Mouse (Mus musculus) granulocyte monocyte progenitor cell, adult 5-6 weeks (primary cell): Measurements from ENCODE around the gene Spata13. TPM values are rescaled to one million over a fixed set of nuclear protein-coding genes. Genes with fewer than 3 reads are reported as not detected.

Experiments used
- ATAC-seq: replicated peaks from 2 replicates; pipeline ENCODE4 v1.8.0; 2016; ENCODE audit warnings: mild to moderate bottlenecking, moderate TSS enrichment, inconsistent platforms; ENCODE audit not compliant: poor library complexity, severe bottlenecking
- total RNA-seq, 2 experiments: library from RNA; stranded (forward) in 1 of 2; stranded (reverse) in 1 of 2; fragments of 200-712, 200-1000 nt in 1 of 2; fragments of >200 nt in 1 of 2; fragmentation: Nextera tagmentation in 1 of 2; gene quantifications; 2 replicates each; pipeline ENCODE4 v1.2.3; 2014 to 2017

Spata13 gene
- 21.4 and 24.0 TPM in 2 replicates for total RNA-seq (2014; fragmentation: Nextera tagmentation)
- 37.4 and 39.3 TPM in 2 replicates for total RNA-seq (2017)

DNA sequence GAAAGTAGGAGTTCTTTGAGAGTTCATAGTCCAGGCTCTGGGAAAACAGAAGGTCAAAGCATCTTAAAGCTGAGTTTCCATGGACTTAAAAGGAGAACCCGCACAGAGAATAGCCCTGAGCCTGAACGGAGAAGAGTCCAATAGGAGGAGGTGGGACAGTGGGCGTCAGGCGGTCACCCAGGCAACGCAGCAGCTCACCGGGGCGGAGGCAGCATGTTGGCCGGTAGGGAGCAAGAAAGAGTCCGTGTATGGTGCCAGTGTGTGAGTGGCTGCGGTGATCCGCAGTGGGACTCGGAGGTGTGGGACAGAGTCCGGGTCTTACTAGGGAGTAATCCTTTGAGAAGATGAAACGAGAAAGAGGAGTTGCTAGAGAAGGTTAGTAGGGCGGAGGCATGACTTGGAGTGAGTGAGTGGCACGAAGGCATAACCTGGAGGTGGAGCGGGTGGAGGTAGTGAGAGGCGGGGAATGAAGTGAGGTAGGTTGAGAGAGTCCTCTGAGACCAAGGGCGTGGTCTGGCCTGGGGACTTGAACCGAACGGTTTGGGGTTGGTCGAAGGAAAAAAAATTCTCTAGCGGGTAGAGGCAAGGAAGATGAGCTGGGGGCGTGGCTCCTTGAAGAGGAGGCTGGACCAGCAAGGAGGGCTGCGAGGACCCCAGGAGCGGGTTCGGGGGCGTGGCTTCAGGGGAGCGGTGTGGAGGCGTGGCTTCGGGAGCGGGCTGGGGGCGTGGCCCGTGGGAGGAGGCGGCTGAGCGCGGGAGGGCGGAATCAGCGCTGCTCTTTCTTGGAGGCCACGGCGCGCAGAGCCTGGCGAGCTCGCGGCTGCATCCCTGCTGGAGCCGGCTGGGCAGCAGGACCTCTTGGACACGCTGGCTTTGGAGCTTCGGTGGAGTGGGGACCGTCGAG, at the start of gene Spata13:
Gene Spata13 (plus strand): TSS at position 41 of the 904 bp plus-strand sequence.
- peak; percentile 75 for ATAC-seq

DNA sequence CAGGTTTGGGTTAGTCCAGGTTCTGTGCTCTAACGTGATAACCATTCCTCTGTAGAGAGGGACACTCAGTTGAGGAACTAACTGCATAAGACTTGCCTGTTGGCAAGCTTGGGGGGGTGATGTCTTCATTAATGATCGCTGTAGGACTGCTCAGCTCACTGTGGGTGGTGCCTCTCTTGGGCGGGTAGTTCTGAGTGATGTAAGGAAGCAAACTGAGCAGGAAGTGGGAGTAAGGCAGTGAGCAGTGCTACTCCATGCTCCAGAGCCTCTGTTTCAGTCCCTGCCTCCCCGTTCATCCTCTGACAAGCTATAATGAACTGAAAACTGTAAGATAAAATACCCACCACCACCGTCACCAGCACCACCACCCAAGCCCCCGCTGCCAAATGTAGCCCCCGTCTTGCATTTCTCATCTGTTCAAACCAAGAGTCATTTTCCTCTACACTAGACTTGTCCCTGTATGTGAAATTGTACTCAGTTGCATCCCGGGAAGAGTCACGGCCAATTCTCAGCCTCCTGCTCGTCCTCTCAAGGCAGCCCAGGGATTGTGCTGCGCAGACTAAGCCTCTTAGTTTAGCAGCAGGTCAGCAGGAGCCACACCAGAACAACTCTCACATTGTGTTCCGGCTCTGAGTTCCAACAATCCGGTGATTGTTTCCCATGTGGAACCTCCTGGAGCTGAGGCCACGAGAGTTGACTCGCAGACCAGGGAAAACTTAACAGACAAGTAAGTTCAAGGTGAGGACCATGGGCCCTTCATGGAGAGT, 46.9 kb upstream of the Spata13 start:
- ATAC-seq: 0 out of 2 replicates have a peak, but pooled peaks have one; percentile 17

DNA sequence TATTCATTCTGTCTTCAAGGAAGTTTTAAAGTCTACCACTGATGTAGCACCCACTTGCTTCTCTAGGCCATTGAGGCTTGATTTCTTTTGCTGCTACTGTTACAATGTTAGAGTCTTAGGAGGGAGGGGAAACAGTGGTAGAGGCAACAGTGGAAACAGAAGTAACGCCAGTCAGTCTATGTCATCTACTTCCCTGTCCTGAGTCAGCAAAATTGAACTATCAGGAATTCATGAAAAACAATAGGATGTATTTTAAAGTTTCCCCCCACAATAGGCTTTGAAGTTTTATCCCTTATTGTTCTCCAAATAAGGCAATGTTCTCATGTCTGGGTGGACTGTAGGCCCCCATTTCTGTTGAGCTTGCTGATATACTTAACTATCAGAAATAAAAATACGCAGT, 44.8 kb upstream of the Spata13 start:
- no peak for ATAC-seq

GRCm38 (mm10) chr14:60592339-60592738, 41.5 kb upstream of the Spata13 start:
- ATAC-seq: no peak

DNA sequence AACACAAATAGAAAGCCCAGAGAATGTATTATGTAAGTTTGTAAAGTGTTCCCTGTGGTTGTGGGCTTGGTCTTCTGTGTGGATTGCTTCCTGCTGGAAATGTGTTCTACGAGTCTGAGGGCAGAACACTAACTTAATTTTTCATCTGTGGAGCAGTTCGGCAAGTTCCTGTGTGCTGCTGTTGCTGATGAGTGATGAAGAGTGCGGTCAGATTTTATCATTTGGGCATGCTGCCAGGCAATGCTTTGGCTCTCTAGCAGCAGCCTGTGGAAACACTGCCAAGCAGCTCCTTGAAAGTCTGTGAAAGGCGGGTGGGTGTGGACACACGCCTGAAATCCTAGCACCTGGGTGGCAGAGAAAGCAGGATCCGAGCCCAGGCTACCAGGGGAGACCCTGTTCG, 41.0 kb upstream of the Spata13 start:
- peak; percentile 65 for ATAC-seq

DNA sequence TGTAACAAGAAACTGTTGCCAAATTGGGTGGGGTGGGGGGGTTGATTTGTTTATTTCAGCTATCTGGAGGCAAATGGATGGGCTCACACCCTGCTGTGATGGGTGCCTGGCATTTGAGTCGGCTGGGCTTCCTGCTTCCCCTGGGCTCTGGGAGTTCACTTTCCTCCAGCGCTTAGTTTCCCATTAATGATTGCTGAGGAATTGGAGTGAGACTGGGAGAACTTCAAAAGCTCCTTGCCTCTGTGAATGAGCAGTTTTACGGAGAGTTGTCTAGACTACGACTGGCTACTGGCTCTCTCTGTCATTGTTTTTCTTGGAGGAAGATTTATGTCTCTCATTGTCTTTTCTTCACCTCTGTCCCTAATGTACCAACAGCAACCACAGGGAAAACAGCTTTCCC, 36.2 kb upstream of the Spata13 start:
- no peak for ATAC-seq

DNA sequence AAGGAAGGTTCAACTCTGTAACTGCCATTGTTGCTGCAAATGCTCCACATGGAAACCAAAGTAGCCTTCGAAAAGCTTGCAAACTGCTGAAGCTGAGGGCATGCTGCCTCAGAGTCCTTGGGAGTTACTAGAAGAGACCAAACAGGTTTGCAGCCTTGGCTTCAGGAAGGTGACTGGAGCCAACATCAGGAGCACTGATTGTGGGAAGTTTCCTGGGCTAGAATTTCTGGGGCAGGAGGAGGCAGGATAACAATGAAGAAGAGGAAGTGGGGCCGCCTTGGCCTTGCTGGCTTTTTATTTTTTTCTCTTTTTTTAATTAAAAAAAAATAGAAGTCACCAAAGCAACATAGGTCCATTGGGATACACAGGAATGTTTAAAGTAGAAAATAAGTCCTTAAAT, 34.8 kb upstream of the Spata13 start:
- no peak for ATAC-seq

DNA sequence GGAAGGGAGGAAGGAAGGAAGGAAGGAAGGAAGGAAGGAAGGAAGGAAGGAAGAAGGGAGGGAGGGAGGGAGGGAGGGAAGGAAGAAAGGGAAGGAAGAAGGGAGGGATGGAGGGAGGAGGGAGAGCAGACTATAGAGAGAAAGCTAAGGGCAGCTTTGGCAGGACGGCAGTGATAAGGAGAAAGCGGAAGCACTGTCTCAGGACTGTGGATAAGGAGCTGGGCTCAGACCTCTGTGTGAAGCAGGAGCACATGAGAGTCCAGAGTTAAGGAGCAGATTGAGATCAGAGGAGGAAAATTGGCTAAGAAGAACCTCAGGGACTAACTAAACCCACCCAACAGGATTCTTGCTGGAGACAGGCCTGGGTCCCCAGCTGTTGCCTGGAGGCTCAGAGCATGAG, 28.2 kb upstream of the Spata13 start:
- ATAC-seq: no peak

- no peak for ATAC-seq
Measured at GRCm38 (mm10) chr14:60606194-60606593, 27.6 kb upstream of the Spata13 start.

DNA sequence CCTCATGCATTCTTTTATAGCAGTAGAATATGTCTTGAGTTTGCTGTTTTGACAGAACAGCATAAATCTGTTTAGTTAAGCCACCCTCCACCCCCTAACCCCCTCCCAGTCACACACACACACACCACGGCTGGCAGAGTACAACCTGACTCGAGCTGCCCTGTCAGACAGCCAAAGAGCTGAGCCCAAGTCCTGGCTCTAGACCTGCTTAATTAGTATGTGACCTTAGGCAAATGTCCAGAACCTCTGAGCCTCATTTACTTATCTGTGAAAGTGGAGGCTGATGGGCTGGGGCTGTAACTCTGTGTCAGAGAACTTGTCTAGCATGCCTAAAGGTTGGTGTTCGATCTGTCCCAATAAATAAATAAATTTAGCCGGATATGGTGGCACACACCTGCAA, 26.1 kb upstream of the Spata13 start:
- ATAC-seq: no peak

DNA sequence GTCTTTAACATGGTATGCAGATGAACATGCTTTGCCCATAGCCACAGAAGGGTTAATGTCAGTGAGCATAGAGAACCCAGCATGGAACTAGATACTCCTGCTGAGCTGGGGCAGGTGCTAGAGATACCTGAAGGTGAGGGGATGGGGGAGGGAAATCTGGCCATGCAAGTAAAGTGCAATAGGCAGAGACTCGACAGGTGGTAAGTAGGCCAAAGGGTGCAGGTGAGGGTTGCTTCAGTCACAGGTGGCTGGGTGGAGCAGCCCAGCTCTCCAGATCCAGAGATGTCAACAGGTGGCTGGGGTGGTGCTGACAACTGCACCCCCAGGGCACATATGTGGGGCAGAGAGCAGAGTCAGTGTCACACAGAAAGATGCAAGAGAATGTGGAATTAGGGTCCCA, 24.6 kb upstream of the Spata13 start:
- no peak for ATAC-seq

GRCm38 (mm10) chr14:60612671-60613070, 21.1 kb upstream of the Spata13 start:
- no peak for ATAC-seq

DNA sequence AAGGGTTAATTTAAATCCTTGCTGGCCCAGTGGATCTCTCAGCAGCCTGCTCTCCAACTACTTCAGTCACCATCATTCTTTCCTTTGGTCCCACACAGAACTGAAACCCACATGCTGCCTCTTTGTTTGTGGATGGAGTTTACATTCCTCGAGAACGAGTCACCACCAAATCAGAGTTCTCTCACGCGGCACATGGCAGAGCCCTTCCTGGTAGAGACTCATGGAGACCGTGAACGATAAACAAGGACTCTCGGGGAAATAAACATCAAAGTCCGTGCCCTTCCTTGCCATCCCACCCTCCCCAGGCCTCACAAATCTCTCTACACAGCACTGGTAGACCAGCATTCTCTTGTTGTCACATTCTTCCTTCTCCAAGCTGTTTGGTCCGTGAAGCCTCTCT, 12.7 kb upstream of the Spata13 start:
- no peak for ATAC-seq

DNA sequence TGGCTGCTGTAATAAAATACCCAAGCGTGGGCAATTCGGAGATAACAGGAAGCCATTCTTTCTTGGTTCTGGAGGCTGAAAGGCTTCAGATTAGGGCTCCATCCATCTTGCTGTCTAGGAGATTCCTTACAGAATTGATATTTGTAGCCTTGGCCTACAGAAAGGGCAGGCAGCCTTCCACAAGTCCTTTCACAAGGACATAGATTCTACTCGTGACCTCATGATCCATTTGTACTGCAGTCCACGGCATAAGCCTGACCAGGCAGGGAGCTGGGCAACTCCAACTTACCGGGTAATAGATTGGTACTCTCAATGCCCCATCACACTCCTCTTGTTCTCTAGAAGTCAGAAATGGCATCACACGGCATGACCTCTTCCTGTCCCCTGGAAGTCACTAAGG, 8.3 kb upstream of the Spata13 start:
- ATAC-seq: no peak

DNA sequence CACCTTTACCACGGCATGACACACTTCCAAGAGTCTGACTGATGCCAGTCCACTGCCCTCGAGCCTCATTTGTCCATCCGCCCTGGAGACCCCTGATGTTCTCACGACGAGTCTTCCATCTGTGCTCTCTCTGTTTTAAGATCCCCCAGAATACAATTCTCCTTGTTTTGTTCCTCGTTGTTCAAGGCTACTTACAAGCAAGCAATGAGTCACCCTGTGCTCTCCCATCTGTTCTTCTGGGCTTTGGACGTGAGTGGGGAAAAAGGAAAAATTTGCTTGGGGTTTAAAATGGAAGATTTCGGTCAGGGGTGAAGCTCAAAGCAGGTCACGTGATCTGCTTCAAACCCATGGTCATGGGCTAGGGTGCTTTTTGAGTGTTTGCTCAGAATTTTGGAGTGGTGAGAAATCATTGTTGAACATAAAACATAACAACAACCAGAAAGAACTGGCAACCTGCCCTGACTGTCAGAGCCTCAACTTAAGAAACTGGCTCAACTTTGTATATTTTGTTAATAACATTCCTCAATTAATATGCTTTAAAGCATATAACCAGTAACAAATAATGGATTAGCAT, 3.8 kb upstream of the Spata13 start:
- no peak for ATAC-seq

DNA sequence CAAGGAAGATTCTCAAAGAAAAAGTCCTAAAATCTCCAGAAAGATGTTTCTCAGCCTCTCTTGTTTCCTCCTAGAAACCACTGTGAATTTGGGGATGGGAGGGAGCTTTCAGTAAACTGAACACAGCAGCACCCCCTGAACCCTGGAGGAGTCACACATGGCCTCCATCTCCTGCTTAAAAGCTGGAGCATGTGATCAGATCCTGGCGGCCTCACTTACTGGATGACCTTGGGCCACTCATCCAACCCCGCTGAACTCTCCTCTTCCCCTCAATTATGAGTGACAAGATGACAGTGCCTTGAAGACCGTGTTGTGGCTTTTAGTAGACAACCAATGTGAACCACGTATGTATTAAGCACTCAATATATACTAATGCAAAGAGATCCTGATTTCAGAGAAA, 2.8 kb upstream of the Spata13 start:
- ATAC-seq: no peak

GRCm38 (mm10) chr14:60634877-60635771, 1.3 kb downstream of the Spata13 start:
- ATAC-seq: peak; percentile 68

- ATAC-seq: 0 out of 2 replicates have a peak, but pooled peaks have one; percentile 18
Measured at GRCm38 (mm10) chr14:60635911-60636607, 2.3 kb downstream of the Spata13 start.

DNA sequence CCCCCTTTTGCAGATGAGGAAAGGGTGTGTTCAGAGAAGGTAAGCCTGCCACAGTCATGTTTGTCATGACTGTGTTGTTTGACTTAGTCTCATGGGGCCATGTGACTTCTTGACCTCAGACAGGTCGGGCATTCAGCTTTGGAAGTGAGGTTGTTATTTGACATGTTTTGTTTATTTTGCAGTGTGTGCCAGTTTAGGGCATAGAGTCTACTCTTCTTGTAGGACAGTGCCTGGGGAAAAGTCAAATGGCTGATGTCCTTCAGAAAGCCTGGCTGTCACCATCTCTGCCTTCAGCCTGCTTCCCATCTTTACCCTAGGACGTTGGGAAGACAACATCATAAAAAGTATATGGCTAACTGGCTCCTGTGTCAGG, 2.8 kb downstream of the Spata13 start:
- ATAC-seq: no peak
